Mouse (Mus musculus) R1 (cell line): Measurements from ENCODE around the gene Olfr315.
"Not testable (repeated sequence)": the region's sequence is repeated elsewhere in the genome, so short reads cannot be mapped to it uniquely, and the experiment has no call there.

Experiments
- DNase-seq: peaks from one replicate; pipeline ENCODE4 v3.0.0-alpha.2; 2018; ENCODE audit warnings: low read depth, low spot score

The Olfr315 gene

DNA sequence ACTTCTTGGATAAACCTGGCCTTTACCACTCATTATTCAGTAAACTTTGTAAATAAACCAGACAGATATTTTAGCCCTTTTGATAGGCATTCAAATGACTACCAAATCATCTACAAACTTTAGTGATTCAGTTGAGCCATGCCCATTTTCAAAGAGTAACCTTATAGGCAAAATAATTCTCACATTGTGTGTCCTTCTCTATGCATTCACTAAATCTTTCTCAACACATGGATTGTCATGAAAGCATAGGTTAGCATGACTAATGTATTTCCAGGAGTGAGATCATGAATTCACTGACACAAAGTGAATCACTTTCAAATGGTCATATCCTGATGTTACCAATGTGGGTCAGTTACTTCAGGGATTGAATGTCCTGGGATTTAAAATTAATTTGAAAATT is at the start of gene Olfr315:
TSS of gene Olfr315 (plus strand) at position 301 of the 400 bp plus-strand sequence.
- no peak for DNase-seq

DNA sequence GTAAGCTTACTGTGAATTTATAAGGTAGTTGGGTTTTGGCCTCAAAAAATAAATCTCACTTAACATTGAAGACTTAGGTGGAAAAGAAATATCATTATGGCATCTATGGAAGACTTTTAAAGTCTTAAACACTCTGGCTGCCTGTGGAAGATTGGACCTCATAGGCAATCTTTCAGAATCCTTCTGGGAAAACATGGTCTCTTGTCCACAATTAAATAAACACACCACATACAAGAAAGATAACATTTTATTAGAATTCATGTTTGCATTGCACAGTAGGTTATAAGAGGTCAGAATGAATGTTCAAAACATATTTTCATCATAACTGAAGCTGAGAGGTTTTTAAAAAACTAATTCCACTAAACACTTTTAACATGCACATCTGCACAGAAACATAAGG is 49.1 kb upstream of the Olfr315 start, which contains the start of gene Olfr318:
TSS of gene Olfr318 (minus strand) at position 101 of the 400 bp plus-strand sequence.
- DNase-seq: no peak

DNA sequence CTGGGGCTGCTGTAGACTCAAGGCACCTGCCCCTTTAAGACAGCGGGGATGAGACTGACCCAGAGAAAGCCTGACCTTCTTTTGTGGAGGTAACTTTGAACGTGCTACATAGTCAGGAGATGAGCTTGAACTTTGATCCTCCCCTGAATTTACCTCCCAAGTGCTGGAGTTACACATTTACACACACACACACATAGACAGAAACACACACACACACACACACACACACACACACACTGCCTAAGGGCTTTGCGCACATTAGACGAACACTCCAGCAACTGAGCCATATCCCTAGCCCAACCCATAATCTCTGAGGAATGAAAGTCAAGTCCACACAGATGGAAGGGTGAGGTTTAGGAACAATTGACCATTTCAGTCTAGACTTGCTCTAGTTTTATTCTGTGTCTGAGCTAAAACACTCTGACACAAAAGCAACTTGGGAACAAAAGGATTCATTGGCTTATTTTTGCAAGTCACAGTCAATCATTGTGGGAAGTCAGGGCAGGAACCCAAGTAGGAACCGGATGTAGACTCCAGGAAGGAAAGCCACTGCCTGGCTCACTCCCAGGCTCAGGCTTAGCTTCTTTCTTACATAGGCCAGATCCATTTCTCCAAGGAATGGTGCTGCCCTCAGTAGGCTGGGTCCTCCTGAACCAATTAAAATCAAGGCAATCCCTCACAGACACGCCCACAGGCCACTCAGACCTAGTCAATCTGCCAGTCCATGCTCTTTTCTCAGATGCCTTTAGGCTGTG is 44.9 kb upstream of the Olfr315 start:
- peak; percentile 28 for DNase-seq

DNA sequence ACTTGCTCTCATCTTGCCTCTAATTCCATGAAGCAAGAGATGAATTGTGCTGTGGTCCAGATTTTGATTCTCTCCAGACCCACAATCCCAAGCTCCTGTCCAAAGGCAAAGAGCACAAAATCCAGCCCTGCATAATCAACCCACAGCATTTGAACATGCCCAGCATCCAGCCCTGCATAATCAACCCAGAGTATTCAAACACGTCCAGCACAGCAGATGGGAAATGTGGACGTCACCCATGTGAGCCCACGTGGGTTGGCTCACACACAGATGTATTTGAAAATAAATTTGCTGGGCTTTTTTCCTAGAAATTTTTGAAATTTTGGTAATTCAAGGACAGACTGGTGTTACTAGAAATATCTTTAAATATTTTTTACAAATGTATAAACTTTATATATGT is 39.6 kb upstream of the Olfr315 start:
- peak; percentile 6 for DNase-seq

DNA sequence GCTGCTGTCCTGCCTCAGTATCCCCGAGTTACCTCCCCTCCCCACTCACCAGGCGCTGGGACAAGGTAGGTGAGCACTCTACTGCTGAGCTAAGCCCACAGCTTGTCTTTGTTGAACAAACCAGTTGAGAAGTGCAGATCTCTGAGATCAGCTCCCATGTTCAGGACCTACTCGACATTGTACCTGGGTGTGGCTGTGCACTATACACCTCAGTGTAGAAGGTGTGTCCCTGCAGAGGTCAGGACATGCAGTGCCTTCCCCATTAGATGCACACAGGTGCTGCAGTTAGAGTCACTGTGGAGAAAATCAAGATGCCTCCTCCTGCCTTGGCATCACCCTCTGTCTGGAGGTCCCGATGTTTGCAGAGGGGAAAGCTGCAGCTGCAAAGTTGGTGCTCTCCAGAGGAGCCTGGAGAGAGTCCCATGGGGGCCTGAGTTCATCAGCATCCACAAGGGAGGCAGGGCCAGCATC is 34.2 kb upstream of the Olfr315 start, which contains the start of gene Olfr317:
TSS of gene Olfr317 (minus strand) at position 421 of the 471 bp plus-strand sequence.
- DNase-seq: no peak

DNA sequence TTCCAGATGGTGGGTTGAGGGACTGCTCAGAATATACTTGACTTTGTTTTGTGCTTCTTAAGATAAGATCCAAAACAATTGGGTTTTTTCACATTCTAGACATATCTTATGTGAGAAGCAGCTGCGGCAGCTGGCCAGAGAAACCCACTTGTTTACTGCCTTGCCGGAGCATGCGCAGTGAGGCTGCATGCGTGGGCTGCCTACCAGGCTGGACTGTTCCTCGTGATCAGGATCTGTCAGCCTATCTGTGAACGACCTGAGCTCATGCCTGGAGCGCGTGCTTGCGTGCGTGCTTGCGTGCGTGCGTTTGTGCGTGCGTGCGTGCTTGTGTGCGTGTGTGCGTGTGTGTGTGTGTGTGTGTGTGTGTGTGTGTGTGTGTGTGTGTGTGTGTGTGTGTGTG is 21.9 kb upstream of the Olfr315 start:
- DNase-seq: peak; percentile 26

DNA sequence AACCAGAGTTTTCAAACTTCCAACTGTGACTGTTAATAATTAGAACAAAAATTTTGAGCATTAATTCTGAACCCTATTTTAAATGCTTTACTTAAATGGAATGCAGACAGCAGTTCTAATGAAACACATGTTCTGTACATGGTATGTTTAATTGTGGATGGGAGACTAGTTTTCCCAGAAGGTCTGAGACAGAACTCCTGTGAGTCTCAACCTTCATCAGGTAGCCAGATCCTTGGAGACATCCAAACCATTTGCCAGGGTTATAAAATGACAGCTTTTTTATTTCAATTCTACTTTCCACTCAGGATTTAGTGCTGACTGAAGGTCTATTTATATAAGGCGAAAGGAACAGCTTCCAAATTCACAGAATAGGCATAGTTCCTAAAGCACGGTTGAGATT is 20.6 kb upstream of the Olfr315 start, which contains the start of gene Olfr316:
TSS of gene Olfr316 (plus strand) at position 301 of the 400 bp plus-strand sequence.
- no peak for DNase-seq

DNA sequence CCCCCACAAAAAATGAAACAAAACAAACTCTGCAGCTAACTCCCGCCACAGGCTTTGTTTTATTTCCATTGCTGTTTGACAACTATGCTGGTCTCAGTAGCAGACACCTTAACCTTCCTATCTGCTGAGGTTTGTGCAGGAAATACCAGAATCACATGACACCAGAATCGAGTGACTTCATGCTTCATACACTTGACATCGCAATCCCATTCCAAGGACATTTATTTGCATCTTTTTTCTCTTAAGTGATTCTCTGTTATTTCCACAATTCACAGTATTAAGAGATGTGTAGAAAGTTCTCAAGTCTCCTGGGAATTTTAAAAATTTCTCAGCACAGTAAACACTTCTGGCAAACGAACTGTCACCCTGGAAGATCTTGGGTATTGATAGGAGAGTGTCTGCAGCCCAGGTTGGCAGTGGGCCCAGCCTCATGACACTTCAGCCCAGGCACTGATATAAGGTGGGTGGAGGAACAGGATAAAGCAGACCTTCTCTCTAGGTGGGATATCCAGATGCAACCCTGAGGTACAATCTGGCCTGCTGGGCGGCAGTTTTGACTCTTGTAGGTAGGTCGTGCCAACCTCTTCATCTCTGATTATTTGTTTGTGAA is 9.6 kb downstream of the Olfr315 start, which contains the start of gene Olfr314:
TSS of gene Olfr314 (plus strand) at position 473 of the 610 bp plus-strand sequence.
- DNase-seq: no peak

DNA sequence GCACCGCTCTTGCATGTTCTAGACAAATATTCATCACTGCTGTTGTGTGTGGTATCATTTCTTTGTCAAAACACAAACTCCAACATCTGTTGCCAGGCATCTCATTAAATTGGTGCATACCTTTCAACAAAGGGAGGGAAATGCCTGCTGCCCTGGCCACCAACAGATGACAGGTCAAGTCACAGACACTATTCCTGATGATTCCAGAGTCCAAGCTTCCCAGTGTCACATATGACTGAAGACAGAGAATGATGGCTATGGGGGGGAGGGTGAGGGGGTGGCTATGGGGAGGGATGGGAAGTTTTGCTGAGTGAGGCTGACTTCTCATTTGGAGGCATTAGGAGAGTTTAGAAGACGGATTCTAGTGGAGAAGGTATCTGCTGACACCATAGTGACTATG is 11.2 kb downstream of the Olfr315 start:
- DNase-seq: no peak

DNA sequence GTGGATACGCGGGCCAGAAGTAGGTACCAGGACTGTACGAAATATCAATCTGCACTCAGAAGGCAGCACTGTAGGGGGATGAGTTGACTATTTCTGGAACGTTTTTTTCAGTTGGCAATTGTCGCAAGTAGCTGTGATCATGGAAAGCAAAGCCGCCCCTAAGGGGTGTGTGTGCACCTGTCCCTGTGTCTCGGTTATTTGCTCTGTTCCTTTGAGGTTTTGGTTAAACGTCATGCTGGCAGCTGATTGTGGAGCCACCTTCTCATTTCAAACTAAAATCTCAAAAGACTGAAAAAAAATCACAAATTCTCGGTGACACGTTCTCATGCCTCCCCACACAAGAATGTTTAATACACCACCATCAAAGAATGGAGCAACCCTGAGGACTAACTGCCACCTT is 14.7 kb downstream of the Olfr315 start:
- no peak for DNase-seq

DNA sequence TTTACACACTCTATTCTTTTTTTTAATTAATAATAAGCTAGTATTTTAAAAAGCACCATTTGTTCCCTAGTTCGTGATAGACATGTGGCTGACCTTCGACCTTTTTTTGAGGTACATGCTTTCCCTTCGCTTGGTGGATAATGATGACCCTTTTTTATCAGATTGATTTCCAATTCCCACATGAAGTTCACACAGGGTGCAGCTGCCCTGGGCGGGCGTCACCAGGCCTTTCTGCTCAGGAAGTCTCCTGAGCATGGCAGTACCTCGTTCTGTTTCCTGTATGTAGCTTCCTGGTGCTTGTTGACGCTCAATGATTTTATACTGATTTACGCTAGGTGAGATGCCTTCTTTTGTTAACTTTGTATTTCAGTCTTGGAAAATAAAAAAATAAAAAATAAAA is 15.4 kb downstream of the Olfr315 start:
- DNase-seq: no peak

DNA sequence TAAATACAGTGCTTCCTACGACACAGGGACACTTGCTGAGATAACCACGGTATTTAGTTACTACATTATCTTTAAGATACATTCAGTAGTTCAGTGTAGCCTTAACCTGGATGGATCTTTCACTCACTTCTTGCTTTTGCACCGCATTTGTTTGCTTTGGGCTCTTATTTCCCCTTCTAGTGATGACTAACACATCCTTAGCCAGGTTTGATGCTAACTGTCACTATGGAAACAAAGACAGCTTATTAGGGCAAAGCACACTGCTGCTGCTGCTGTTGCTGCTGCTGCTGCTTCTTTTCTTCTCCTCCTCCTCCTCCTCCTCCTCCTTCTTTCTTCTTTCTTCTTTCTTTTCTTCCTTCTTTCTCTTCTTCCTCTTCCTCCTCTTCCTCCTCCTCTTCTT is 16.5 kb downstream of the Olfr315 start:
- no peak for DNase-seq

DNA sequence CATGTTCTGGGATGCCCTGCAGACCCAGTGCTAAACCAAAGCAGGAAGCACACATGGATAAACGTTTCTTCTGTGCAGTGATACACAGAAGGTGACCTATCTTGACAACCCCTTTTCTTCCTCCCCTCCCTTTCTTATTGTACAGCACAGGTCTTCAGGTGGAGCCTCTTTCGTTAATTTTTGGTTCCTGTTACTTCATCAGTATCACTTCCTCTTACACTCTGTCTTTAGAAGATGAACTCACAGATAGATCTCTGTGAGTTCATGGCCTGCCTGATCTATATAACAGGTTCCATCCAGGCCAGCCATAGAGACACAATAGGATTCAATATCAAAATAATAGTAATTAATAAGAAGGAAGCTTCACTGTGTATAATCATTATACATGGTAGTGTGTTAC is 17.1 kb downstream of the Olfr315 start:
- no peak for DNase-seq

DNA sequence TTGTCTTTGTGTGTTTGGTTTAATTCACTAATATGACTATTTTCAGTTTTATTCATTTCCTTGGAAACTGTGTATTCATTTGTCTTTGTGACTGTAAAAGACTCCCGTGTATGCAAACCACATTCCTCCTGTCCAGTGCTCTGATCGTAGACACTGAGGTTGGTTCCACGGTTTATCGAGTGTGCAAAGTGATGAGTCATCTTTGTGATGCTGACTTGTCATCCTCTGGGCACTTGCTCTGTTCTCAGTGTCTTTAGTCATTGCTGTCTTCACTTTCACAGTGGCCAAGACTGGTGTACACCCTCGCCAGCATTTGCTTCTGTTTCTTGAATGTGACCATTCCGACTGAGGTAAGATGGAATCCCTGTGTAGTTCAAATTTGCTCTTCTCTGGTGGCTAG is 17.7 kb downstream of the Olfr315 start:
- no peak for DNase-seq

DNA sequence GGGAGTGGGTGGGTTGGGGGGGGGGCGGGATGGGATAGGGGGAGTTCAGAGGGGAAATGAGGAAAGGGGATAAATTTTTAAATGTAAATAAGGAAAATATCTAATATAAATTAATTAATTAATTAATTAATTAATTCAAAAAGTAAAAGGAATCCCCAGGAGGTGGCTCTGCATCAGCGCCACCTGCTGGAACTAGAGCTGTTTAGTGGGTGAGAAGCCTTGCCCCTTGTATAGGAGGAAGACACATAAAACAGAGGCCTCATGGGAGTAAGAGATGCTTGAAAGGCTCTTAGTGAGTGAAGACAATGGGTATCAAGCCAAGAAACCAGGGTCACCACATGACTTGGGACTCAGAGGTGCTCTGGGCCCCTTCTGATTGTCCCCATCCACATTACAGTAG is 22.9 kb downstream of the Olfr315 start:
- no peak for DNase-seq

DNA sequence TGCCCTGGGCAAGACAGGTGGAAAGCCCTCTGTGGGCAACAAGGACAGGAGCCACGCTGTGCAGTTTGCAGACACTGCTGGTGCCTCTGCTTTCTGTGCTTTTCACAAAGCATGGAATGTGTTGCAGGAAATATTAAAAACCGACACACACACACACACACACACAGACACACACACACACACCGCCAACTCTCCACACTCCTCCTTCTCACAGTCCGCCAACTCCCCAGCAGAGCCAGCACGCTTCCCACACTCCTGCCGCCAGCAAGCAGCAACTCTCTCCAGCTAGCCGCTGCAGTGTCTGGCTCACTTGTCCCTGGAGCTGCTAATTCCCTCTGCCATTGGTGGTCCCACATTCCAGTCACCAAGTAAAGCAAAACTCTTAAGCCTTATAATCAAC is 23.9 kb downstream of the Olfr315 start:
- no peak for DNase-seq

DNA sequence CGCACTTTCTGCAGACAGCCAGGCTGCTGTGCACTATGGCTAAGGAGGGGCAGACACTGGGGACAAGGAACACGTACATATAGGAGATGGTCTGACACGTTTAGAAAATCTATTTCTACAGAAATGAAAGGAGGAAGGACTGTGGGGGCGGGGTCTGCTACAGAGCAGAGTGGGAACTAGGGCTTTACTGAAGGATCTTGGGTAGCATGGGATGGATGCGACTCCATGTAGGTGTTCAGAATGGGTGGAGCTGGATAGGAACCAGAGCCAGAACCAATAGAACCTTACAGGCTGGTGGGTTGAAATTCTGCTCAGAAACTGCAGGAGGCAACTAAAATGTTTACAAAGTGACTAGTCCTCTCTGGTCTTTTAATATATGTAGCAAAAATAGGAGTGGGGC is 26.8 kb downstream of the Olfr315 start:
- no peak for DNase-seq

DNA sequence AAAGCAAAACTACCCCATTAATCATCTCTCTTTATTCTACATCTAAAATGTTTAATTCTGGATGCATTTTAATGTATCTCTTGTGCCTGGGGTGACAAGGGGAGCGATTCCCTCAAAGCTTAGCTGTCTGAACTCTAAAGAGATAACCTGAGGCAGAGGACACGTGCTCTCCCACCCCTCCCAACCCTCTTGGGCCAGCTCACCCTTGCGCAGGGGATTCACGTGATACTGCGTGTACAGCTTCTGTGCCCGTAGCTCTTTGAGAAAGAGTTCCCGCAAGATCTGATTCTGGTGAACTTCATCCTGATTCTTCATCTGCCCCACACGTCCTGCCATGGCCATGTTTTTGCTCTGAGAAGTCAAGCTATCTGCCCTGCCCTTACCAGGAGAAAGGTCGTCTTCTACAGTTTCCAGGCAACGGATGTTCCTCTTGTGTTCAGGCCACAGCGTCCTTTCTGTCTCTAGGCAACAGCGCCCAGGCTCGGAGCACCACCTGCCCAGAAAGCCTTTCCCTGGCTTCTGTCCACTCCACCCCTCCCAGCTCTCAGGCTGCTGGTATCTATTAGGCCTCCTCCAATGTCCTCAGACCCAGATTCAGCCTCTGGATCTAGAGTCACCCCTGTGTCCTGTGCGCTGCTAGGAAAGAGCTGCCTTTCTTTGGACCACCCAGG is 28.7 kb downstream of the Olfr315 start, which contains the start of gene Fam183b:
TSS of gene Fam183b (minus strand) at position 403 of the 671 bp plus-strand sequence.
- peak; percentile 79 for DNase-seq

DNA sequence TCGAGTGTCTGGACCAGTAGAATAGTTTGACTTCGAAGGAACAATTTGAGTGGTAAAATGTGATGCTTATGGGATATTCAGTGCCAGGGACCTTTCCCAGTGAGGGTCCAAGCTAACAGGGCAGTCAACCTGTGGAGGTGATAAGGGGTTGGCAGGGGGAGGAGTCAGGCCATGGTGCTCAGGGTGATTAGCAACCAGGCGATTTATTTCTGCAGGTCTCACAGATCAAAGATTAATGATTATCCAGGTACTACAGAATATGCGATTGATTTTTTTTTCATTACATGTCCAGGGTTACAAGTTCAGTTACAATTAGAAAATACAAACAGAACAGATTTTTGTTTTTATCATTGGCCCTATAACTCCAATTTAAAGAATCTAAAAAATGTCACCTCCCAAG is 30.9 kb downstream of the Olfr315 start:
- DNase-seq: no peak

DNA sequence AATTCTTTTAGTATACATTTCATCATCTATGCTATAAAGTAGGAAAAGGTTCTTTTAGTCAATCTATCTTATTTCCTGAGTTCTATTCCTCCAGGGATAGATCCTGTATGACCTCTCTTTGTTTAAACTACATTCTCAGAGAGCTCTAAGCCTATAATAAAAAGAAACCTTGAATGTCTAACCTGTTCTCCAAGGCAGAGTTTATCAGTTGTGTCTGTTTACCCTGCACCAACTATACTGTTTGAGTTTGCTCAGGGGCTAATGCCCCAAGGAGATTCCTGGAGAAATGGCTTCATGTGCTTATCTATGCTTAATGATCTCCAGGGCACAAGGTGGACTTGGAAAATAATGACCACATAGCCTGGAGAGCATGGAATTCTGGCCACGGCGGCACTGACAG is 31.4 kb downstream of the Olfr315 start:
- DNase-seq: no peak

DNA sequence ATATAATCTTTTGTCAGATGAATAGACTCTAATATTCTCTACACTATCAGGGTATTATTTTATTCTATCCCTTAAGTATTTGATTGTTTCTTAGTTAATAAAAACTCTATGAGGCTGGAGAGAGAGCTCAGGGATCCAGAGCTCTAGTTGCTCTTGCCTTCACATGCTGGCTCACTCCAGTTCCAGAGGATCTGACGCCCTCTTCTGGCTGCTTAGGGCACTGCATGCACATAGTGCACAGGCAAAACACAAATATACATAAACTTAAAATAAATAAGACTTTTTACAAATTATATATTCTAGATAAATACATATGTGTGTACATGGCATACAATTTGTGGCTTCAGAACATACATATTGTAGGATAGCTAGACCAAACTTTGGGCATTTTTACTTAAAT is 39.0 kb downstream of the Olfr315 start:
- DNase-seq: peak; percentile 39

DNA sequence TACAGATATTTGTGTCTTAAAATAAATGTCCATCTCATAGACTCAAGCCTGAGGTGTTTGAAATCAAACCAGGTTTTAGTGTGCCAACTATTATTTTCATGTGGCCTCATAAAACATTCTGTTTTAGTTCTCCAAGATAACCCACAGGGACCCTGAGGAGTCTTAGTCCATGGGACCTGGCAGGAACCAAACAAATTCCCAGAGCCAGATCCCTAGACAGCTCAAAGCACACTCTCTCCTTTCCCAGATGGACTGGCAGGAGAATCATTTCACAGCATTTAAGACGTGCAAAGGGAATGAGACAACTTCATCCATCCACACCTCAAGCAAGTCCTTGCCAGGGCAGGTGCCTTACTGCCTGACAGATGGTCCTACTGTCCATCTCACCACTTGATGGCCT is 41.7 kb downstream of the Olfr315 start, which contains the start of gene Olfr313:
TSS of gene Olfr313 (plus strand) at position 301 of the 400 bp plus-strand sequence.
- not testable (repeated sequence) for DNase-seq
